Mouse (Mus musculus): ENCODE measurements at regions not wholly inside any gene's neighbourhood (a gene's known extent, or its start where the extent isn't known, plus 50 kb on each side); places are given as distances from the start of the nearest gene placed in this dataset.
"Not testable (repeated sequence)": the region's sequence is repeated elsewhere in the genome, so short reads cannot be mapped to it uniquely, and the experiment has no call there.

DNA sequence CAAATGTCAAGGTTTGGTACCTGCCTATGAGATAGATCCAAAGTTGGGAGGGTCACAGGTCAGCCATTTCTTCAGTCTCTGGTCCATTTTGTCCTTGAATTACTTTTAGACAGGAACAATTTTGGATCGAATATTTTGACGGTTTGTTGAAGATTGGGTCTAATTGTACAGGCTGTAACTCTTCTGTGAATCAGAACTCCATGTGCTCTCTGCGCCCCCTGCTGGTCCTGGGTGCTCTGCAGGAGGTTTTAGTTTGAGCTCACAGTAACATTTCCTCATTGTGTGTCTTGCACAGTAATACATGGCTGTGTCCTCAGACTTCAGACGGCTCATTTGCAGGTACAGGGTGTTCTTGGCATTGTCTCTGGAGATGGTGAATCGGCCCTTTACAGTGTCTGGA lies 158.1 kb downstream of the Adam6a start:
- H3K36me3 ChIP-seq (replicated peaks; ENCODE audit: control insufficient read depth, insufficient read depth, low read depth); H3K4me2 ChIP-seq (ENCODE audit: low read depth); H3K27me3 ChIP-seq (ENCODE audit: control insufficient read depth, insufficient read depth, low read length); H3K4me3 ChIP-seq (ENCODE audit: insufficient read depth in 1 of 2, low read depth in 2 of 2, low read length in 2 of 2); H3K9me3 ChIP-seq (ENCODE audit: control insufficient read depth, low read length); ATAC-seq (ENCODE audit: insufficient read depth); DNase-seq (ENCODE audit: low read depth in 3 of 3, low spot score in 3 of 3); H3K4me1 ChIP-seq (replicated peaks; ENCODE audit: control insufficient read depth in 2 of 2, insufficient read depth in 2 of 2, low read length in 1 of 2); H3K27ac ChIP-seq; H3K9ac ChIP-seq (replicated peaks): not testable (repeated sequence)
- 22% methylated on average over 5 of the region's 5 CpGs for WGBS (ENCODE audit: insufficient replicate concordance)

DNA sequence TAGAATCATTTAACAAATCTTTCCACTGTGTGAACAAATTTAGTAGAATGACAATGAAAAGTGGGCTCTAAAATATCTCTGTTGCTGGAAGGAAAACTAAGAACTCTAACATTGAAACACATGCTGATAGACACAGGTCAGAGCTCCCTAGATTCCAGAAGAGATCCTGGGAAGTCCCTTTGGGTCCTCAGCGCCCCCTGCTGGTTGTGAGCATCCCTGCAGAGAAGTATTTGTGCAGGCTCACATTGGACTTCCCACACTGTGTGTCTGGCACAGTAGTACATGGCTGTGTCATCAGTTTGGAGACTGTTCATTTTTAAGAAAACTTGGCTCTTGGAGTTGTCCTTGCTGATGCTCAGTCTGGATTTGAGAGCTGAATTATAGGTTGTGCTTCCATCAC lies 172.7 kb downstream of the Adam6a start:
- not testable (repeated sequence) for ATAC-seq (ENCODE audit: insufficient read depth); H3K27ac ChIP-seq; H3K9ac ChIP-seq (replicated peaks); H3K4me3 ChIP-seq (ENCODE audit: insufficient read depth in 1 of 2, low read depth in 2 of 2, low read length in 2 of 2); H3K4me2 ChIP-seq (ENCODE audit: low read depth); H3K36me3 ChIP-seq (replicated peaks; ENCODE audit: control insufficient read depth, insufficient read depth, low read depth); H3K27me3 ChIP-seq (ENCODE audit: control insufficient read depth, insufficient read depth, low read length); H3K9me3 ChIP-seq (ENCODE audit: control insufficient read depth, low read length); H3K4me1 ChIP-seq (replicated peaks; ENCODE audit: control insufficient read depth in 2 of 2, insufficient read depth in 2 of 2, low read length in 1 of 2)
- 0% methylated on average over 1 of the region's 1 CpGs for WGBS (ENCODE audit: insufficient replicate concordance)
- TF ChIP-seq CTCF (IDR thresholded peaks at IDR 0.05; ENCODE audit: low read depth): peak; percentile 49
- DNase-seq (ENCODE audit: low read depth in 3 of 3, low spot score in 3 of 3): peak in 2 of 3 experiments; percentile 18 to 20

DNA sequence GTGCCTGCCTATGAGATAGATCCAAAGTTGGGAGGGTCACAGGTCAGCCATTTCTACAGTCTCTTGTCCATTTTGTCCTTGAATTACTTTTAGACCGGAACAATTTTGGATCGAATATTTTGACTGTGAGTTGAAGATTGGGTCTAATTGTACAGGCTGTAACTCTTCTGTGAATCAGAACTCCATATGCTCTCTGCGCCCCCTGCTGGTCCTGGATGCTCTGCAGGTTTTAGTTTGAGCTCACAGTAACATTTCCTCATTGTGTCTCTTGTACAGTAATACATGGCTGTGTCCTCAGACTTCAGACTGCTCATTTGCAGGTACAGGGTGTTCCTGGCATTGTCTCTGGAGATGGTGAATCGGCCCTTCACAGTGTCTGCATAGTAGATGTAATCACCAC lies 192.1 kb downstream of the Adam6a start:
- no peak for ATAC-seq (ENCODE audit: insufficient read depth)

GRCm38 (mm10) chr12:113746277-113746676 lies 202.6 kb downstream of the Adam6a start:
- H3K9ac ChIP-seq (replicated peaks): no peak overlapping the region
- H3K27me3 ChIP-seq (ENCODE audit: control insufficient read depth, insufficient read depth, low read length): no peaks in the 10 kb centered on the region
- H3K4me1 ChIP-seq (replicated peaks; ENCODE audit: control insufficient read depth in 2 of 2, insufficient read depth in 2 of 2, low read length in 1 of 2): no peaks in the 10 kb centered on the region
- ATAC-seq (ENCODE audit: insufficient read depth): no peak
- no peaks in the 10 kb centered on the region for H3K9me3 ChIP-seq (ENCODE audit: control insufficient read depth, low read length)
- no peak for DNase-seq (ENCODE audit: low read depth in 3 of 3, low spot score in 3 of 3)
- TF ChIP-seq EP300 (IDR thresholded peaks at IDR 0.05; ENCODE audit: low read depth) (no peak), CTCF (IDR thresholded peaks at IDR 0.05; ENCODE audit: low read depth) (no peak)
- H3K4me3 ChIP-seq (ENCODE audit: insufficient read depth in 1 of 2, low read depth in 2 of 2, low read length in 2 of 2): no peak overlapping the region
- 33% methylated on average over 1 of the region's 1 CpGs for WGBS (ENCODE audit: insufficient replicate concordance)
- no peaks in the 10 kb centered on the region for H3K36me3 ChIP-seq (replicated peaks; ENCODE audit: control insufficient read depth, insufficient read depth, low read depth)
- H3K4me2 ChIP-seq (ENCODE audit: low read depth): no peak overlapping the region
- H3K27ac ChIP-seq: no peak overlapping the region

More for the DNA sequence above, 192.1 kb downstream of the Adam6a start:
- Histone ChIP-seq H3K4me2 (ENCODE audit: low read depth) (no peak overlapping the region), H3K36me3 (replicated peaks; ENCODE audit: control insufficient read depth, insufficient read depth, low read depth) (no peaks in the 10 kb centered on the region), H3K4me1 (replicated peaks; ENCODE audit: control insufficient read depth in 2 of 2, insufficient read depth in 2 of 2, low read length in 1 of 2) (no peaks in the 10 kb centered on the region), H3K4me3 (ENCODE audit: insufficient read depth in 1 of 2, low read depth in 2 of 2, low read length in 2 of 2) (no peak overlapping the region), H3K27ac (no peak overlapping the region), H3K9ac (replicated peaks) (no peak overlapping the region), H3K27me3 (ENCODE audit: control insufficient read depth, insufficient read depth, low read length) (no peaks in the 10 kb centered on the region), H3K9me3 (ENCODE audit: control insufficient read depth, low read length) (no peaks in the 10 kb centered on the region)
- no peak; the same call in 1 of the 2 replicates for TF ChIP-seq CTCF (IDR thresholded peaks at IDR 0.05; ENCODE audit: low read depth)
- no peak for TF ChIP-seq EP300 (IDR thresholded peaks at IDR 0.05; ENCODE audit: low read depth)
- DNase-seq (ENCODE audit: low read depth in 3 of 3, low spot score in 3 of 3): no peak
- WGBS (ENCODE audit: insufficient replicate concordance): 49% methylated on average over 4 of the region's 4 CpGs

DNA sequence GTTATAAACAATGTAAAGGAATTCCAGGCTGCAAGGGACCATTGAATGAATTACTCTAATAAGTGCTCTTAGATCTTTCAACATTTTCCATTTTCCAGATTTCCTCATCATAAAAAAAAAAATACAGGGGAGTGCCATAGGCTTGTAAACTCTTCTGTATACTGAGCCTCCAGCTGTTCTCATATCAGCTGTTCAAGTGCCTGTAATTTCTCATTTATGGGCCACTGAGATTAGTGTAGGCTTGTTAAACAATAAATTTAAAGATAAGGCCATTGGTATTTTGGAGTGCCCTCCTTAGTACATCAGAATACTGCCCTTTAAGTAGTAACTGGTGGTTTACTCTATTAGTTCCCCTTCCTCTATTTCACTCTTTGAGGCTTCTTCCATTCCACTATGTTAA lies 204.3 kb downstream of the Adam6a start:
- H3K36me3 ChIP-seq (replicated peaks; ENCODE audit: control insufficient read depth, insufficient read depth, low read depth): no peaks in the 10 kb centered on the region
- H3K4me1 ChIP-seq (replicated peaks; ENCODE audit: control insufficient read depth in 2 of 2, insufficient read depth in 2 of 2, low read length in 1 of 2): no peaks in the 10 kb centered on the region
- TF ChIP-seq CTCF (IDR thresholded peaks at IDR 0.05; ENCODE audit: low read depth) (no peak), EP300 (IDR thresholded peaks at IDR 0.05; ENCODE audit: low read depth) (no peak)
- ATAC-seq (ENCODE audit: insufficient read depth): no peak
- H3K9ac ChIP-seq (replicated peaks): no peak overlapping the region
- H3K27ac ChIP-seq: no peak overlapping the region
- DNase-seq (ENCODE audit: low read depth in 3 of 3, low spot score in 3 of 3): no peak
- H3K9me3 ChIP-seq (ENCODE audit: control insufficient read depth, low read length): no peaks in the 10 kb centered on the region
- H3K4me3 ChIP-seq (ENCODE audit: insufficient read depth in 1 of 2, low read depth in 2 of 2, low read length in 2 of 2): no peak overlapping the region
- H3K27me3 ChIP-seq (ENCODE audit: control insufficient read depth, insufficient read depth, low read length): no peaks in the 10 kb centered on the region
- H3K4me2 ChIP-seq (ENCODE audit: low read depth): no peak overlapping the region

GRCm38 (mm10) chr12:113769587-113769986 lies 225.9 kb downstream of the Adam6a start:
- TF ChIP-seq CTCF (IDR thresholded peaks at IDR 0.05; ENCODE audit: low read depth): no peak
- no peak for TF ChIP-seq EP300 (IDR thresholded peaks at IDR 0.05; ENCODE audit: low read depth)
- Histone ChIP-seq H3K4me1 (replicated peaks; ENCODE audit: control insufficient read depth in 2 of 2, insufficient read depth in 2 of 2, low read length in 1 of 2) (no peaks in the 10 kb centered on the region), H3K36me3 (replicated peaks; ENCODE audit: control insufficient read depth, insufficient read depth, low read depth) (no peaks in the 10 kb centered on the region), H3K9ac (replicated peaks) (no peak overlapping the region), H3K4me2 (ENCODE audit: low read depth) (no peak overlapping the region), H3K4me3 (ENCODE audit: insufficient read depth in 1 of 2, low read depth in 2 of 2, low read length in 2 of 2) (no peak overlapping the region), H3K9me3 (ENCODE audit: control insufficient read depth, low read length) (no peaks in the 10 kb centered on the region), H3K27me3 (ENCODE audit: control insufficient read depth, insufficient read depth, low read length) (no peaks in the 10 kb centered on the region), H3K27ac (no peak overlapping the region)
- 33% methylated on average over 1 of the region's 1 CpGs for WGBS (ENCODE audit: insufficient replicate concordance)
- ATAC-seq (ENCODE audit: insufficient read depth): no peak
- DNase-seq (ENCODE audit: low read depth in 3 of 3, low spot score in 3 of 3): no peak

Measured in liver, embryonic 14.5 days (tissue).